Mouse (Mus musculus): Measurements from ENCODE around the gene 4931429L15Rik. TPM values are rescaled to one million over a fixed set of nuclear protein-coding genes. Genes with fewer than 3 reads are reported as not detected.

The 4931429L15Rik gene
- polyA plus RNA-seq, 1 experiment from 2014 or later: 0.13 TPM

DNA sequence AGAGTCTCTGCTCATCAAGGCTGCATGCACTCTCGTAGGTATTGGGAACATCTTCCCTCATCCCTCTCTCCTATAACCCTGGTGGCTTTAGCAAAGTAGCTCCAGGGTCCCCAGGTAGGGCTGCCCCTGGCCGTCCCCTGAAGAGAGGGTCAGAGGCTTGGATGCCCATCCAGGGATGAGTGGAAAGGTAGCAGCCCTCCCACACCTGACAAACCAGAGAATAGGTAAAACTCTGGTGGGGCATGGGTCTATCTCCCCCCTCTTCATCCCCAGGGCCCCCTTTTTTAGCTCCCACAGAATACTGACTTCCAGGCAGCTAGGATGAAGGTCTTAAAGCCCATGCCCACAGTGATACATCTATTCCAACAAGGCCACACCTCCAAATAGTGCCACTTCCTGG is 675 bp upstream of the 4931429L15Rik start:
- Histone ChIP-seq H3K4me2 (no peak overlapping the region), H3K9ac (no peak overlapping the region), H3K36me3 (no peaks in the 10 kb centered on the region), H3K4me3 (no peak overlapping the region), H3K4me1 (replicated peaks) (peaks cover 21% of the 10 kb centered on the region), H3K9me3 (no peaks in the 10 kb centered on the region), H3K27me3 (no peaks in the 10 kb centered on the region), H3K27ac (replicated peaks) (no peak overlapping the region)
- ATAC-seq (ENCODE audit: low FRiP score, low read depth): no peak
- 99% methylated on average over 2 of the region's 2 CpGs for WGBS

GRCm38 (mm10) chr9:46317957-46318356 is 1.8 kb downstream of the 4931429L15Rik start:
- no peaks in the 10 kb centered on the region for H3K36me3 ChIP-seq
- peaks cover 32% of the 10 kb centered on the region for H3K4me1 ChIP-seq (replicated peaks)
- H3K4me2 ChIP-seq: no peak overlapping the region
- no peak overlapping the region for H3K4me3 ChIP-seq
- H3K9ac ChIP-seq: no peak overlapping the region
- WGBS: 96% methylated on average over 3 of the region's 3 CpGs
- no peak for ATAC-seq (ENCODE audit: low FRiP score, low read depth)
- H3K27ac ChIP-seq (replicated peaks): no peak overlapping the region
- H3K9me3 ChIP-seq: no peaks in the 10 kb centered on the region
- H3K27me3 ChIP-seq: 0 out of 2 replicates have a peak, but pooled peaks cover 2% of the 10 kb centered on the region

DNA sequence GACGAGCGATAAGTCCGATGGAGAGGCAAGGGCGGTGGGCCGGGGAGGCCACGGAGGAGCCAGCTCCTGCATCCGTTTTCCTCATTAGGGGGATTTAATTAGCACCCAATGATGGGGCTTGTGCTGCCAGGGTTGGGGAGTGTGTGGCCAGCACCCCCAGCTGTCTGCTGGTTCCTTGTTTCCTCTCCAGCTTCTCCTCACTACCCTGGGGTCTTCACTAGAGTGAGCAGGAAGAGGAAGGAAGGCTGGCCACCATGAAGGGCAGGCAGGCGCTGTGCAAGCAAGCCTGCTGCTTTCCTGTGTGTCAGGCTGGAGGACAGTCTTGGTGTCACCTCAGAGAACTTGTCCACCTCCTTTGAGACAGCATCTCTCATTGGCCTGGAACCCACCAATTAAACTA is 2.9 kb downstream of the 4931429L15Rik start:
- H3K9me3 ChIP-seq: no peaks in the 10 kb centered on the region
- no peak overlapping the region for H3K4me2 ChIP-seq
- no peak overlapping the region for H3K9ac ChIP-seq
- peaks cover 28% of the 10 kb centered on the region for H3K4me1 ChIP-seq (replicated peaks)
- no peaks in the 10 kb centered on the region for H3K36me3 ChIP-seq
- H3K4me3 ChIP-seq: no peak overlapping the region
- 0 out of 2 replicates have a peak, but pooled peaks cover 2% of the 10 kb centered on the region for H3K27me3 ChIP-seq
- 32% methylated on average over 8 of the region's 8 CpGs for WGBS
- 0 out of 2 replicates have a peak, but pooled peaks have one; percentile 46 for ATAC-seq (ENCODE audit: low FRiP score, low read depth)
- 0 out of 2 replicates have a peak overlapping the region, but pooled peaks have one; percentile 20 for H3K27ac ChIP-seq (replicated peaks)

- no peak overlapping the region for H3K9ac ChIP-seq
- 0 out of 2 replicates have a peak, but pooled peaks cover 2% of the 10 kb centered on the region for H3K27me3 ChIP-seq
- no peaks in the 10 kb centered on the region for H3K9me3 ChIP-seq
- H3K36me3 ChIP-seq: no peaks in the 10 kb centered on the region
- no peak overlapping the region for H3K4me2 ChIP-seq
- 13% methylated on average over 5 of the region's 5 CpGs for WGBS
- no peak overlapping the region for H3K4me3 ChIP-seq
- 0 out of 2 replicates have a peak, but pooled peaks have one; percentile 42 for ATAC-seq (ENCODE audit: low FRiP score, low read depth)
- H3K4me1 ChIP-seq (replicated peaks): peaks cover 28% of the 10 kb centered on the region
- peak overlapping the region; percentile 30; the same call in 1 of the 2 replicates for H3K27ac ChIP-seq (replicated peaks)
Measured at GRCm38 (mm10) chr9:46316388-46316787, 3.4 kb downstream of the 4931429L15Rik start.

- WGBS: 26% methylated on average over 11 of the region's 11 CpGs
- H3K27ac ChIP-seq (replicated peaks): peak overlapping the region; percentile 30; the same call in 1 of the 2 replicates
Measured at GRCm38 (mm10) chr9:46315807-46316365, 3.9 kb downstream of the 4931429L15Rik start.

DNA sequence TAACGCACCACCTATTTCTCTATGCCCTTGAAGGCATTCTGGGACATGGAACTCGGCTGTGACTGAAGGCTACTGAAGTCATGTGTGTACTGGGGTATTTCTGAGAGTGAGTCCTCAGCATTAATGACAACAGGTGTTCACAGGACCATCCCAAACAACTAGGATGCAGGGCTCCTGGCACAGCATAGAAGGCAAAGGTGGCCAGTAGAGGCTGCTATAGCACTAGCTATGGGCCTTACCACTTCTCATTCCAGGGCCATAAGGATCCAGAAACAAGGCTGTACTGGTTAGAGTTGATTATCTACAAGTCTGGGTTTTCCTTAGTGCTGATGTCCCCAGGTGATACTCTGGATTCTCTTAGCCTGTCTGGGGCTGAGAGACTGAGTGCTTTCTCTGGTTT is 4.9 kb downstream of the 4931429L15Rik start:
- Histone ChIP-seq H3K9me3 (no peaks in the 10 kb centered on the region), H3K36me3 (no peaks in the 10 kb centered on the region), H3K9ac (no peak overlapping the region), H3K27me3 (0 out of 2 replicates have a peak, but pooled peaks cover 2% of the 10 kb centered on the region), H3K4me2 (no peak overlapping the region), H3K4me3 (no peak overlapping the region), H3K27ac (replicated peaks) (no peak overlapping the region), H3K4me1 (replicated peaks) (peaks cover 28% of the 10 kb centered on the region)
- ATAC-seq (ENCODE audit: low FRiP score, low read depth): 0 out of 2 replicates have a peak, but pooled peaks have one; percentile 3
- 45% methylated on average over 2 of the region's 2 CpGs for WGBS

More at GRCm38 (mm10) chr9:46315807-46316365, 3.9 kb downstream of the 4931429L15Rik start:
- ATAC-seq (ENCODE audit: low FRiP score, low read depth): peak; percentile 50; the same call in 1 of the 2 replicates
- Histone ChIP-seq H3K4me3 (no peak overlapping the region), H3K9ac (no peak overlapping the region), H3K36me3 (no peaks in the 10 kb centered on the region), H3K27me3 (0 out of 2 replicates have a peak, but pooled peaks cover 2% of the 10 kb centered on the region), H3K9me3 (no peaks in the 10 kb centered on the region), H3K4me1 (replicated peaks) (peaks cover 28% of the 10 kb centered on the region), H3K4me2 (0 out of 2 replicates have a peak overlapping the region, but pooled peaks have one; percentile 6)

- Histone ChIP-seq H3K9me3 (no peaks in the 10 kb centered on the region), H3K36me3 (no peaks in the 10 kb centered on the region)
Measured at GRCm38 (mm10) chr9:46314507-46314906, 5.3 kb downstream of the 4931429L15Rik start.

GRCm38 (mm10) chr9:46309121-46309520 is 10.7 kb downstream of the 4931429L15Rik start:
- 0 out of 2 replicates have a peak, but pooled peaks cover 5% of the 10 kb centered on the region for H3K27me3 ChIP-seq
- no peak overlapping the region for H3K9ac ChIP-seq
- H3K4me2 ChIP-seq: no peak overlapping the region
- WGBS: 17% methylated on average over 7 of the region's 7 CpGs
- H3K27ac ChIP-seq (replicated peaks): no peak overlapping the region
- 0 out of 2 replicates have a peak, but pooled peaks cover 2% of the 10 kb centered on the region for H3K4me1 ChIP-seq (replicated peaks)
- H3K9me3 ChIP-seq: no peaks in the 10 kb centered on the region
- no peak for ATAC-seq (ENCODE audit: low FRiP score, low read depth)
- H3K4me3 ChIP-seq: no peak overlapping the region
- H3K36me3 ChIP-seq: no peaks in the 10 kb centered on the region

More at GRCm38 (mm10) chr9:46314507-46314906, 5.3 kb downstream of the 4931429L15Rik start:
- H3K9ac ChIP-seq: no peak overlapping the region
- H3K27me3 ChIP-seq: 0 out of 2 replicates have a peak, but pooled peaks cover 2% of the 10 kb centered on the region
- H3K4me2 ChIP-seq: no peak overlapping the region
- no peak overlapping the region for H3K27ac ChIP-seq (replicated peaks)
- no peak overlapping the region for H3K4me3 ChIP-seq
- 5% methylated on average over 4 of the region's 4 CpGs for WGBS
- ATAC-seq (ENCODE audit: low FRiP score, low read depth): peak; percentile 62; the same call in 1 of the 2 replicates
- H3K4me1 ChIP-seq (replicated peaks): peaks cover 28% of the 10 kb centered on the region

DNA sequence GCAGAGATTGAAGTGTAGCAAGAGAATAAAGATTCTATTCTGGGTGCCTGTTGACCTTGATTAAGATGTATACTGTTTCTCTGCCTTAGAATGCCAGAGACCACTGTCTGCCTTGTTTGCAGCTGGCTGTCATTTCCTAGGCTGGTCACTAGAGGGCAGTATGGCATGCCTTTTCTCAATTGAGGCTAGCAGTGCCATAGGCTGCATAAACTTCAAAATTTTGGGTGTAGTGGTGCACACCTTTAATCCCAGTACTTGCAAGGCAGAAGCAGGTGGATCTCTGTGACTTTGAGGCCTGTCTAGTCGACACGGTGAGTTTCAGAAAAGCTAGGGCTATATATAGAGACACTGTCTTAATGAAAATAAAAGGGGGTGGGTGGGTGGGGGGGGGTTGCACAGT is 17.6 kb downstream of the 4931429L15Rik start:
- peak; percentile 69; the same call in 1 of the 2 replicates for ATAC-seq (ENCODE audit: low FRiP score, low read depth)

GRCm38 (mm10) chr9:46298381-46298780 is 21.4 kb downstream of the 4931429L15Rik start:
- 93% methylated on average over 4 of the region's 4 CpGs for WGBS
- H3K27me3 ChIP-seq: no peaks in the 10 kb centered on the region
- no peaks in the 10 kb centered on the region for H3K9me3 ChIP-seq
- no peak overlapping the region for H3K9ac ChIP-seq
- no peak overlapping the region for H3K4me2 ChIP-seq
- H3K36me3 ChIP-seq: peaks cover 39% of the 10 kb centered on the region
- H3K27ac ChIP-seq (replicated peaks): no peak overlapping the region
- no peak for ATAC-seq (ENCODE audit: low FRiP score, low read depth)
- H3K4me3 ChIP-seq: no peak overlapping the region
- no peaks in the 10 kb centered on the region for H3K4me1 ChIP-seq (replicated peaks)

More for the DNA sequence above, 17.6 kb downstream of the 4931429L15Rik start:
- 7% methylated on average over 2 of the region's 2 CpGs for WGBS
- H3K4me2 ChIP-seq: no peak overlapping the region
- H3K4me3 ChIP-seq: no peak overlapping the region
- no peaks in the 10 kb centered on the region for H3K4me1 ChIP-seq (replicated peaks)
- H3K9ac ChIP-seq: no peak overlapping the region
- no peaks in the 10 kb centered on the region for H3K9me3 ChIP-seq
- H3K36me3 ChIP-seq: peaks cover 15% of the 10 kb centered on the region
- H3K27ac ChIP-seq (replicated peaks): no peak overlapping the region
- H3K27me3 ChIP-seq: no peaks in the 10 kb centered on the region

- Histone ChIP-seq H3K9me3 (no peaks in the 10 kb centered on the region), H3K4me3 (peak within 1 kb of the TSS; percentile 94), H3K27ac (replicated peaks) (peak within 1 kb of the TSS; percentile 77), H3K4me1 (replicated peaks) (peaks cover 18% of the 10 kb centered on the region), H3K36me3 (peaks cover 56% of the 10 kb centered on the region), H3K9ac (peak within 1 kb of the TSS; percentile 81), H3K4me2 (peak within 1 kb of the TSS; percentile 79), H3K27me3 (no peaks in the 10 kb centered on the region)
- WGBS: under 1% methylated on average over 55 of the region's 55 CpGs
- ATAC-seq (ENCODE audit: low FRiP score, low read depth): peak; percentile 93
Measured at GRCm38 (mm10) chr9:46282631-46283436, 37.0 kb downstream of the 4931429L15Rik start, which contains the start of gene Bud13. Bud13 (plus strand) TSS chr9:46283008.
